Mouse (Mus musculus): ENCODE data around the gene Spata3. TPM values are rescaled to one million over a fixed set of nuclear protein-coding genes. Genes with fewer than 3 reads are reported as not detected.

Spata3 gene
- polyA plus RNA-seq, 1 experiment from 2014 or later, result not detected

GRCm38 (mm10) chr1:86076565-86076964 lies 59.9 kb downstream of the Spata3 start:
- Histone ChIP-seq H3K4me3 (no peak overlapping the region), H3K9me3 (no peaks in the 10 kb centered on the region), H3K27me3 (ENCODE audit: insufficient read depth, poor library complexity, severe bottlenecking) (no peaks in the 10 kb centered on the region), H3K4me1 (no peaks in the 10 kb centered on the region), H3K36me3 (peaks cover 87% of the 10 kb centered on the region), H3K27ac (no peak overlapping the region)
- no peak for DNase-seq (ENCODE audit: low spot score)
- WGBS, result 95% methylated on average over 2 of the region's 2 CpGs

Other genes with a start within 250 kb of the Spata3 start
- gene A630001G21Rik, start 238.2 kb upstream of the Spata3 start, polyA plus RNA-seq (2016; fragmentation: Nextera tagmentation; extraction: Ambion mirVana), result 1.0 and 1.2 TPM in 2 replicates
- 24.2 and 31.6 TPM in 2 replicates for gene Cab39, start 223.4 kb upstream of the Spata3 start, polyA plus RNA-seq (2016; fragmentation: Nextera tagmentation; extraction: Ambion mirVana)
- gene Itm2c, start 122.5 kb upstream of the Spata3 start, polyA plus RNA-seq (2016; fragmentation: Nextera tagmentation; extraction: Ambion mirVana), result 193 and 231 TPM in 2 replicates
- not detected in 2 replicates for gene 4933407L21Rik, start 88.3 kb upstream of the Spata3 start, polyA plus RNA-seq (2016; fragmentation: Nextera tagmentation; extraction: Ambion mirVana)
- gene Gpr55, start 55.8 kb upstream of the Spata3 start, polyA plus RNA-seq (2016; fragmentation: Nextera tagmentation; extraction: Ambion mirVana), result 0.04 TPM in 1 of 2 replicates, not detected in the other
- gene 2810459M11Rik, start 29.0 kb downstream of the Spata3 start, polyA plus RNA-seq (2016; fragmentation: Nextera tagmentation; extraction: Ambion mirVana), result 1.1 and 4.7 TPM in 2 replicates
- 191 and 198 TPM in 2 replicates for gene Psmd1, start 47.6 kb downstream of the Spata3 start, polyA plus RNA-seq (2016; fragmentation: Nextera tagmentation; extraction: Ambion mirVana)
- 0.40 and 0.51 TPM in 2 replicates for gene Htr2b, start 95.2 kb downstream of the Spata3 start, polyA plus RNA-seq (2016; fragmentation: Nextera tagmentation; extraction: Ambion mirVana)
- gene Gm21972, start 116.8 kb downstream of the Spata3 start, polyA plus RNA-seq (2016; fragmentation: Nextera tagmentation; extraction: Ambion mirVana), result 0.24 TPM in 1 of 2 replicates, not detected in the other
- 17.0 and 21.6 TPM in 2 replicates for gene Armc9, start 138.0 kb downstream of the Spata3 start, polyA plus RNA-seq (2016; fragmentation: Nextera tagmentation; extraction: Ambion mirVana)